Mouse (Mus musculus) heart, embryonic 11.5 days (tissue): Measurements from ENCODE around the gene Gmpr. TPM values are rescaled to one million over a fixed set of nuclear protein-coding genes. Genes with fewer than 3 reads are reported as not detected.
"Not testable (repeated sequence)": the region's sequence is repeated elsewhere in the genome, so short reads cannot be mapped to it uniquely, and the experiment has no call there.

ENCODE experiments used
- ATAC-seq: fragments of 200-750 bp; cut with Nextera tagmentation; replicated peaks from 2 replicates; pipeline ENCODE4 v1.8.0; 2017; ENCODE audit warnings: moderate library complexity; ENCODE audit not compliant: insufficient number of reproducible peaks, low FRiP score, low TSS enrichment
- H3K27ac ChIP-seq: fragments of 300-500 bp; sonication (generic); 2 replicates; pipeline ENCODE4 v1.5.1; 2014; ENCODE audit warnings: mild to moderate bottlenecking, low read depth, low read length
- H3K27me3 ChIP-seq: fragments of 300-500 bp; sonication (generic); 2 replicates; pipeline ENCODE4 v1.6.1; 2014; ENCODE audit warnings: mild to moderate bottlenecking, low read length, mixed read lengths; ENCODE audit not compliant: control insufficient read depth, insufficient read depth
- H3K36me3 ChIP-seq: fragments of 300-500 bp; sonication (generic); 2 replicates; pipeline ENCODE4 v1.6.1; 2014; ENCODE audit warnings: mild to moderate bottlenecking, low read length, moderate library complexity, mixed read lengths; ENCODE audit not compliant: control insufficient read depth, insufficient read depth
- H3K4me1 ChIP-seq: fragments of 300-500 bp; sonication (generic); 2 replicates; pipeline ENCODE4 v1.6.1; 2014; ENCODE audit warnings: low read length; ENCODE audit not compliant: control insufficient read depth, insufficient read depth
- H3K4me2 ChIP-seq: fragments of 300-500 bp; sonication (generic); 2 replicates; pipeline ENCODE4 v1.6.1; 2014; ENCODE audit warnings: mild to moderate bottlenecking, moderate library complexity
- H3K4me3 ChIP-seq: fragments of 300-500 bp; sonication (generic); 2 replicates; pipeline ENCODE4 v1.5.1; 2014; ENCODE audit warnings: low read depth, low read length
- H3K9ac ChIP-seq: fragments of 300-500 bp; sonication (generic); 2 replicates; pipeline ENCODE4 v1.6.1; 2014; ENCODE audit warnings: mild to moderate bottlenecking, low read depth, low read length, moderate library complexity
- H3K9me3 ChIP-seq: fragments of 300-500 bp; sonication (generic); replicated peaks from 2 replicates; pipeline ENCODE4 v1.6.1; 2016; ENCODE audit warnings: low read length; ENCODE audit not compliant: control insufficient read depth
- WGBS: fragments of 180-500 bp; shearing (Covaris S2); extraction: QIAGEN DNeasy Blood & Tissue Kit; methylation state at CpG from one replicate; pipeline ENCODE4 v1.1.7; 2014; ENCODE audit not compliant: insufficient replicate concordance; 5-methylcytosine and 5-hydroxymethylcytosine counted together
- polyA plus RNA-seq: library from polyadenylated mRNA; unstranded; fragments of >200 nt; fragmentation: Nextera tagmentation; extraction: Ambion mirVana; gene quantifications from 2 replicates; pipeline ENCODE4 v1.2.1, GENCODE M21; 2014

Gene Gmpr
- polyA plus RNA-seq, 1 experiment from 2014 or later = 176 TPM

GRCm38 (mm10) chr13:45473311-45473710, 33.9 kb upstream of the Gmpr start:
- Histone ChIP-seq H3K27me3 (no peaks in the 10 kb centered on the region), H3K9ac (no peak overlapping the region), H3K9me3 (no peaks in the 10 kb centered on the region), H3K4me1 (peaks cover 8% of the 10 kb centered on the region; the same call in 1 of the 2 replicates), H3K4me3 (no peak overlapping the region), H3K27ac (no peak overlapping the region), H3K4me2 (no peak overlapping the region), H3K36me3 (no peaks in the 10 kb centered on the region)
- no peak for ATAC-seq
- 65% methylated on average over 10 of the region's 10 CpGs for WGBS

GRCm38 (mm10) chr13:45475297-45475696, 31.9 kb upstream of the Gmpr start:
- Histone ChIP-seq H3K27me3 (no peaks in the 10 kb centered on the region), H3K4me1 (0 out of 2 replicates have a peak, but pooled peaks cover 2% of the 10 kb centered on the region), H3K36me3 (no peaks in the 10 kb centered on the region), H3K9me3 (no peaks in the 10 kb centered on the region), H3K27ac (no peak overlapping the region), H3K4me2 (no peak overlapping the region), H3K9ac (no peak overlapping the region), H3K4me3 (no peak overlapping the region)
- 74% methylated on average over 8 of the region's 8 CpGs for WGBS
- ATAC-seq = no peak

- no peaks in the 10 kb centered on the region for H3K9me3 ChIP-seq
- no peaks in the 10 kb centered on the region for H3K36me3 ChIP-seq
- H3K27me3 ChIP-seq = no peaks in the 10 kb centered on the region
- no peak overlapping the region for H3K4me3 ChIP-seq
- no peak for ATAC-seq
- H3K4me1 ChIP-seq = 0 out of 2 replicates have a peak, but pooled peaks cover 2% of the 10 kb centered on the region
- H3K27ac ChIP-seq = no peak overlapping the region
- H3K4me2 ChIP-seq = no peak overlapping the region
- 35% methylated on average over 3 of the region's 3 CpGs for WGBS
- H3K9ac ChIP-seq = no peak overlapping the region
These were observed 30.1 kb upstream of the Gmpr start for GRCm38 (mm10) chr13:45477183-45477582.

- Histone ChIP-seq H3K9ac (no peak overlapping the region), H3K4me2 (no peak overlapping the region), H3K36me3 (no peaks in the 10 kb centered on the region), H3K4me3 (no peak overlapping the region), H3K27ac (no peak overlapping the region), H3K27me3 (no peaks in the 10 kb centered on the region), H3K4me1 (0 out of 2 replicates have a peak, but pooled peaks cover 2% of the 10 kb centered on the region), H3K9me3 (no peaks in the 10 kb centered on the region)
- 47% methylated on average over 6 of the region's 6 CpGs for WGBS
- no peak for ATAC-seq
These were observed 27.3 kb upstream of the Gmpr start for GRCm38 (mm10) chr13:45479951-45480350.

GRCm38 (mm10) chr13:45483215-45483614, 24.0 kb upstream of the Gmpr start:
- H3K9ac ChIP-seq = no peak overlapping the region
- H3K27ac ChIP-seq = no peak overlapping the region
- no peaks in the 10 kb centered on the region for H3K27me3 ChIP-seq
- H3K36me3 ChIP-seq = no peaks in the 10 kb centered on the region
- no peaks in the 10 kb centered on the region for H3K9me3 ChIP-seq
- no peak overlapping the region for H3K4me2 ChIP-seq
- H3K4me3 ChIP-seq = no peak overlapping the region
- ATAC-seq = no peak
- H3K4me1 ChIP-seq = 0 out of 2 replicates have a peak, but pooled peaks cover 2% of the 10 kb centered on the region
- WGBS = 84% methylated on average over 2 of the region's 2 CpGs

- not testable (repeated sequence) for H3K4me1 ChIP-seq, ATAC-seq, H3K27me3 ChIP-seq, H3K9me3 ChIP-seq, H3K9ac ChIP-seq, H3K4me2 ChIP-seq, H3K4me3 ChIP-seq, H3K27ac ChIP-seq, H3K36me3 ChIP-seq
- WGBS = 92% methylated on average over 16 of the region's 16 CpGs
These were observed 23.3 kb upstream of the Gmpr start for GRCm38 (mm10) chr13:45483949-45484348.

- no peak overlapping the region for H3K9ac ChIP-seq
- H3K36me3 ChIP-seq = no peaks in the 10 kb centered on the region
- ATAC-seq = no peak
- no peak overlapping the region for H3K4me3 ChIP-seq
- WGBS = 72% methylated on average over 4 of the region's 4 CpGs
- H3K9me3 ChIP-seq = no peaks in the 10 kb centered on the region
- H3K27me3 ChIP-seq = no peaks in the 10 kb centered on the region
- H3K4me2 ChIP-seq = no peak overlapping the region
- H3K27ac ChIP-seq = no peak overlapping the region
- H3K4me1 ChIP-seq = no peaks in the 10 kb centered on the region
These were observed 21.6 kb upstream of the Gmpr start for GRCm38 (mm10) chr13:45485602-45486001.

- Histone ChIP-seq H3K9me3 (no peaks in the 10 kb centered on the region), H3K36me3 (no peaks in the 10 kb centered on the region), H3K27ac (peak overlapping the region; percentile 17; the same call in 1 of the 2 replicates), H3K4me2 (no peak overlapping the region), H3K27me3 (no peaks in the 10 kb centered on the region), H3K9ac (no peak overlapping the region), H3K4me1 (no peaks in the 10 kb centered on the region), H3K4me3 (no peak overlapping the region)
- 54% methylated on average over 2 of the region's 2 CpGs for WGBS
- no peak; the same call in 1 of the 2 replicates for ATAC-seq
These were observed 20.6 kb upstream of the Gmpr start for GRCm38 (mm10) chr13:45486598-45486997.

- Histone ChIP-seq H3K4me3 (no peak overlapping the region), H3K27ac (no peak overlapping the region), H3K4me2 (no peak overlapping the region), H3K9me3 (no peaks in the 10 kb centered on the region), H3K36me3 (no peaks in the 10 kb centered on the region), H3K9ac (no peak overlapping the region), H3K4me1 (peaks cover 3% of the 10 kb centered on the region; the same call in 1 of the 2 replicates), H3K27me3 (no peaks in the 10 kb centered on the region)
- ATAC-seq = 0 out of 2 replicates have a peak, but pooled peaks have one; percentile 42
- 77% methylated on average over 8 of the region's 8 CpGs for WGBS
These were observed 15.1 kb upstream of the Gmpr start for GRCm38 (mm10) chr13:45491991-45492732.
